Mouse (Mus musculus): ENCODE data around the gene Dglucy.

GRCm38 (mm10) chr12:100810542-100810941 lies 31.7 kb downstream of the Dglucy start:
- no peak for TF ChIP-seq CTCF (conservative IDR thresholded peaks at IDR 0.05; ENCODE audit: low read length)
- no peak for TF ChIP-seq POU5F1 (IDR thresholded peaks at IDR 0.05; ENCODE audit: borderline replicate concordance, low read length)
- no peak for TF ChIP-seq NANOG (IDR thresholded peaks at IDR 0.05; ENCODE audit: borderline replicate concordance, low read length)
